Mouse (Mus musculus): ENCODE results near the gene Fmnl2. TPM values are rescaled to one million over a fixed set of nuclear protein-coding genes. Genes with fewer than 3 reads are reported as not detected.

Gene Fmnl2
- polyA plus RNA-seq, 1 experiment from 2014 or later = 11.7 TPM

GRCm38 (mm10) chr2:52963439-52963838, 105.8 kb downstream of the Fmnl2 start:
- H3K4me1 ChIP-seq = peaks cover 47% of the 10 kb centered on the region
- H3K36me3 ChIP-seq = no peaks in the 10 kb centered on the region
- no peak overlapping the region for H3K27ac ChIP-seq (replicated peaks)
- no peaks in the 10 kb centered on the region for H3K27me3 ChIP-seq
- WGBS = 83% methylated on average over 1 of the region's 1 CpGs
- no peak overlapping the region for H3K4me2 ChIP-seq (replicated peaks)
- no peak overlapping the region for H3K4me3 ChIP-seq
- no peaks in the 10 kb centered on the region for H3K9me3 ChIP-seq
- no peak for ATAC-seq (ENCODE audit: low FRiP score, low read depth)
- H3K9ac ChIP-seq (replicated peaks) = no peak overlapping the region

GRCm38 (mm10) chr2:52964386-52964928, 106.8 kb downstream of the Fmnl2 start:
- ATAC-seq (ENCODE audit: low FRiP score, low read depth) = no peak
- no peak overlapping the region for H3K4me2 ChIP-seq (replicated peaks)

GRCm38 (mm10) chr2:52966227-52966626, 108.6 kb downstream of the Fmnl2 start:
- 79% methylated on average over 5 of the region's 5 CpGs for WGBS
- H3K4me3 ChIP-seq = no peak overlapping the region
- no peak for ATAC-seq (ENCODE audit: low FRiP score, low read depth)
- H3K4me1 ChIP-seq = peaks cover 23% of the 10 kb centered on the region
- no peaks in the 10 kb centered on the region for H3K27me3 ChIP-seq
- H3K27ac ChIP-seq (replicated peaks) = no peak overlapping the region
- H3K36me3 ChIP-seq = no peaks in the 10 kb centered on the region
- H3K4me2 ChIP-seq (replicated peaks) = no peak overlapping the region
- H3K9ac ChIP-seq (replicated peaks) = no peak overlapping the region
- H3K9me3 ChIP-seq = no peaks in the 10 kb centered on the region

More at GRCm38 (mm10) chr2:52964386-52964928, 106.8 kb downstream of the Fmnl2 start:
- 54% methylated on average over 7 of the region's 7 CpGs for WGBS
- Histone ChIP-seq H3K9me3 (no peaks in the 10 kb centered on the region), H3K4me1 (peaks cover 37% of the 10 kb centered on the region), H3K27ac (replicated peaks) (no peak overlapping the region), H3K9ac (replicated peaks) (no peak overlapping the region), H3K4me3 (no peak overlapping the region), H3K36me3 (no peaks in the 10 kb centered on the region), H3K27me3 (no peaks in the 10 kb centered on the region)

- Histone ChIP-seq H3K36me3 (no peaks in the 10 kb centered on the region), H3K27ac (replicated peaks) (no peak overlapping the region), H3K27me3 (no peaks in the 10 kb centered on the region), H3K9ac (replicated peaks) (no peak overlapping the region), H3K4me2 (replicated peaks) (no peak overlapping the region), H3K4me3 (no peak overlapping the region), H3K4me1 (peaks cover 19% of the 10 kb centered on the region), H3K9me3 (no peaks in the 10 kb centered on the region)
- no peak for ATAC-seq (ENCODE audit: low FRiP score, low read depth)
- 92% methylated on average over 12 of the region's 12 CpGs for WGBS
Measured at GRCm38 (mm10) chr2:52966820-52967460, 109.3 kb downstream of the Fmnl2 start.

GRCm38 (mm10) chr2:52967461-52967823, 109.8 kb downstream of the Fmnl2 start:
- no peak overlapping the region for H3K27ac ChIP-seq (replicated peaks)
- H3K4me2 ChIP-seq (replicated peaks) = no peak overlapping the region
- H3K9me3 ChIP-seq = no peaks in the 10 kb centered on the region
- H3K4me1 ChIP-seq = peaks cover 19% of the 10 kb centered on the region
- H3K36me3 ChIP-seq = no peaks in the 10 kb centered on the region
- H3K9ac ChIP-seq (replicated peaks) = no peak overlapping the region
- no peak for ATAC-seq (ENCODE audit: low FRiP score, low read depth)
- no peak overlapping the region for H3K4me3 ChIP-seq
- WGBS = 97% methylated on average over 5 of the region's 5 CpGs
- H3K27me3 ChIP-seq = no peaks in the 10 kb centered on the region

- no peak overlapping the region for H3K4me3 ChIP-seq
- H3K9ac ChIP-seq (replicated peaks) = no peak overlapping the region
- no peak overlapping the region for H3K27ac ChIP-seq (replicated peaks)
- ATAC-seq (ENCODE audit: low FRiP score, low read depth) = no peak
- 79% methylated on average over 2 of the region's 2 CpGs for WGBS
- peaks cover 11% of the 10 kb centered on the region for H3K4me1 ChIP-seq
- no peaks in the 10 kb centered on the region for H3K36me3 ChIP-seq
- no peaks in the 10 kb centered on the region for H3K27me3 ChIP-seq
- H3K9me3 ChIP-seq = no peaks in the 10 kb centered on the region
- no peak overlapping the region for H3K4me2 ChIP-seq (replicated peaks)
Measured at GRCm38 (mm10) chr2:52968884-52969283, 111.2 kb downstream of the Fmnl2 start.

- Histone ChIP-seq H3K27ac (replicated peaks) (no peak overlapping the region), H3K27me3 (no peaks in the 10 kb centered on the region), H3K4me1 (peaks cover 6% of the 10 kb centered on the region; the same call in 1 of the 2 replicates), H3K36me3 (no peaks in the 10 kb centered on the region), H3K4me2 (replicated peaks) (no peak overlapping the region), H3K4me3 (no peak overlapping the region), H3K9me3 (no peaks in the 10 kb centered on the region), H3K9ac (replicated peaks) (no peak overlapping the region)
- WGBS = 89% methylated on average over 6 of the region's 6 CpGs
- ATAC-seq (ENCODE audit: low FRiP score, low read depth) = no peak
Measured at GRCm38 (mm10) chr2:52974056-52974455, 116.4 kb downstream of the Fmnl2 start.

GRCm38 (mm10) chr2:52974776-52975175, 117.1 kb downstream of the Fmnl2 start:
- Histone ChIP-seq H3K4me3 (no peak overlapping the region), H3K36me3 (no peaks in the 10 kb centered on the region), H3K4me2 (replicated peaks) (no peak overlapping the region), H3K9ac (replicated peaks) (no peak overlapping the region), H3K9me3 (no peaks in the 10 kb centered on the region), H3K27ac (replicated peaks) (no peak overlapping the region), H3K4me1 (peaks cover 12% of the 10 kb centered on the region), H3K27me3 (no peaks in the 10 kb centered on the region)
- no peak for ATAC-seq (ENCODE audit: low FRiP score, low read depth)
- 79% methylated on average over 1 of the region's 1 CpGs for WGBS

- WGBS = 85% methylated on average over 6 of the region's 6 CpGs
- Histone ChIP-seq H3K27ac (replicated peaks) (no peak overlapping the region), H3K9me3 (no peaks in the 10 kb centered on the region), H3K4me2 (replicated peaks) (no peak overlapping the region), H3K27me3 (no peaks in the 10 kb centered on the region), H3K4me3 (no peak overlapping the region), H3K9ac (replicated peaks) (no peak overlapping the region), H3K36me3 (no peaks in the 10 kb centered on the region), H3K4me1 (peaks cover 12% of the 10 kb centered on the region)
- no peak for ATAC-seq (ENCODE audit: low FRiP score, low read depth)
Measured at GRCm38 (mm10) chr2:52977921-52978675, 120.4 kb downstream of the Fmnl2 start.

GRCm38 (mm10) chr2:52978796-52979195, 121.1 kb downstream of the Fmnl2 start:
- Histone ChIP-seq H3K9ac (replicated peaks) (no peak overlapping the region), H3K36me3 (no peaks in the 10 kb centered on the region), H3K27ac (replicated peaks) (no peak overlapping the region), H3K4me1 (peaks cover 12% of the 10 kb centered on the region), H3K4me3 (no peak overlapping the region), H3K4me2 (replicated peaks) (no peak overlapping the region), H3K27me3 (no peaks in the 10 kb centered on the region), H3K9me3 (no peaks in the 10 kb centered on the region)
- 88% methylated on average over 2 of the region's 2 CpGs for WGBS
- no peak for ATAC-seq (ENCODE audit: low FRiP score, low read depth)

- H3K4me1 ChIP-seq = peaks cover 12% of the 10 kb centered on the region
- H3K9me3 ChIP-seq = no peaks in the 10 kb centered on the region
- H3K27ac ChIP-seq (replicated peaks) = no peak overlapping the region
- no peaks in the 10 kb centered on the region for H3K27me3 ChIP-seq
- ATAC-seq (ENCODE audit: low FRiP score, low read depth) = no peak
- no peak overlapping the region for H3K9ac ChIP-seq (replicated peaks)
- no peak overlapping the region for H3K4me3 ChIP-seq
- H3K4me2 ChIP-seq (replicated peaks) = no peak overlapping the region
- WGBS = 75% methylated on average over 4 of the region's 4 CpGs
- H3K36me3 ChIP-seq = no peaks in the 10 kb centered on the region
Measured at GRCm38 (mm10) chr2:52979280-52979763, 121.7 kb downstream of the Fmnl2 start.

GRCm38 (mm10) chr2:52981126-52981525, 123.5 kb downstream of the Fmnl2 start:
- no peak overlapping the region for H3K4me2 ChIP-seq (replicated peaks)
- H3K9me3 ChIP-seq = no peaks in the 10 kb centered on the region
- ATAC-seq (ENCODE audit: low FRiP score, low read depth) = no peak
- peaks cover 23% of the 10 kb centered on the region for H3K4me1 ChIP-seq
- H3K27ac ChIP-seq (replicated peaks) = no peak overlapping the region
- H3K27me3 ChIP-seq = no peaks in the 10 kb centered on the region
- WGBS = 89% methylated on average over 7 of the region's 7 CpGs
- no peaks in the 10 kb centered on the region for H3K36me3 ChIP-seq
- no peak overlapping the region for H3K9ac ChIP-seq (replicated peaks)
- no peak overlapping the region for H3K4me3 ChIP-seq

Data from midbrain, embryonic 12.5 days (tissue).